Mouse (Mus musculus) layer of hippocampus, postnatal 25 days (tissue): Measurements from ENCODE around the gene Ppa2. TPM values are rescaled to one million over a fixed set of nuclear protein-coding genes. Genes with fewer than 3 reads are reported as not detected.

Source experiments
- DNase-seq, 2 experiments: peaks; one replicate each; pipeline ENCODE4 v3.0.0; 2022; ENCODE audit warnings: mixed read lengths in 2 of 2, low spot score in 1 of 2; ENCODE audit errors: extremely low spot score in 1 of 2
- total RNA-seq, 2 experiments: library from RNA; stranded (reverse); gene quantifications; 2 replicates each; pipeline ENCODE4 v1.2.3; 2021

Ppa2 gene
- total RNA-seq, result 10 to 100 TPM; 41.9 to 47.8 TPM

- peak; percentile 66 to 71 for DNase-seq
Observed at GRCm38 (mm10) chr3:133309954-133310808, at the start of gene Ppa2. Gene Ppa2, plus strand, starts transcription at chr3:133310110.

GRCm38 (mm10) chr3:133271887-133272286 lies 38.0 kb upstream of the Ppa2 start:
- DNase-seq, result peak; percentile 66 to 94

- no peak for DNase-seq
Observed at GRCm38 (mm10) chr3:133284587-133284986, 25.3 kb upstream of the Ppa2 start.

- no peak for DNase-seq
Observed at GRCm38 (mm10) chr3:133288795-133289194, 21.1 kb upstream of the Ppa2 start.

GRCm38 (mm10) chr3:133304328-133304727 lies 5.6 kb upstream of the Ppa2 start:
- DNase-seq, result no peak

- no peak for DNase-seq
Observed at GRCm38 (mm10) chr3:133308361-133308760, 1.5 kb upstream of the Ppa2 start.

GRCm38 (mm10) chr3:133309359-133309758 lies 551 bp upstream of the Ppa2 start:
- no peak for DNase-seq

- no peak for DNase-seq
Observed at GRCm38 (mm10) chr3:133310809-133311179, 884 bp downstream of the Ppa2 start.

- no peak for DNase-seq
Observed at GRCm38 (mm10) chr3:133312331-133312730, 2.4 kb downstream of the Ppa2 start.

- DNase-seq, result no peak
Observed at GRCm38 (mm10) chr3:133312850-133313249, 2.9 kb downstream of the Ppa2 start.

- no peak for DNase-seq
Observed at GRCm38 (mm10) chr3:133313491-133314199, 3.7 kb downstream of the Ppa2 start.

- DNase-seq, result peak; percentile 61 to 84
Observed at GRCm38 (mm10) chr3:133314475-133314874, 4.6 kb downstream of the Ppa2 start.

GRCm38 (mm10) chr3:133315011-133315410 lies 5.1 kb downstream of the Ppa2 start:
- DNase-seq, result no peak

- DNase-seq, result no peak
Observed at GRCm38 (mm10) chr3:133315647-133316046, 5.7 kb downstream of the Ppa2 start.

GRCm38 (mm10) chr3:133317845-133318244 lies 7.9 kb downstream of the Ppa2 start:
- no peak for DNase-seq

GRCm38 (mm10) chr3:133318596-133318995 lies 8.7 kb downstream of the Ppa2 start:
- DNase-seq, result no peak

GRCm38 (mm10) chr3:133319795-133320194 lies 9.9 kb downstream of the Ppa2 start:
- DNase-seq, result no peak

GRCm38 (mm10) chr3:133320313-133320712 lies 10.4 kb downstream of the Ppa2 start:
- DNase-seq, result no peak

GRCm38 (mm10) chr3:133321928-133322327 lies 12.0 kb downstream of the Ppa2 start:
- DNase-seq, result no peak

GRCm38 (mm10) chr3:133322552-133322951 lies 12.6 kb downstream of the Ppa2 start:
- no peak for DNase-seq

GRCm38 (mm10) chr3:133325135-133325534 lies 15.2 kb downstream of the Ppa2 start:
- no peak for DNase-seq

GRCm38 (mm10) chr3:133328551-133328950 lies 18.6 kb downstream of the Ppa2 start:
- no peak for DNase-seq
